Mouse (Mus musculus) MEL (cell line): ENCODE data around the gene Cdh23. TPM values are rescaled to one million over a fixed set of nuclear protein-coding genes. Genes with fewer than 3 reads are reported as not detected.

ENCODE experiments used
- DNase-seq: peaks from one replicate; pipeline ENCODE4 v3.0.0; 2011; ENCODE audit warnings: low read depth, low spot score
- H3K27ac ChIP-seq: 2 replicates; pipeline ENCODE4 v1.5.1; 2012; ENCODE audit warnings: low read depth, mild to moderate bottlenecking, control low read depth, low read length, moderate library complexity; ENCODE audit not compliant: control insufficient read depth
- H3K27me3 ChIP-seq, 2 experiments: fragments of 150-350 bp in 1 of 2; sonication (generic) in 1 of 2; 2 replicates each; pipeline ENCODE4 v1.6.1; 2012; ENCODE audit warnings: low read length in 2 of 2, mild to moderate bottlenecking in 2 of 2, improper control_type of control experiment in 1 of 2, moderate library complexity in 1 of 2; ENCODE audit not compliant: insufficient read depth in 2 of 2, control insufficient read depth in 1 of 2
- H3K36me3 ChIP-seq, 2 experiments: 2 replicates each; pipeline ENCODE4 v1.6.1; 2012 to 2014; ENCODE audit warnings: low read length in 2 of 2, improper control_type of control experiment in 1 of 2, inconsistent platforms in 1 of 2, mild to moderate bottlenecking in 1 of 2; ENCODE audit not compliant: insufficient read depth in 2 of 2, control insufficient read depth in 1 of 2
- H3K4me1 ChIP-seq, 2 experiments: fragments of 150-350 bp in 1 of 2; sonication (generic) in 1 of 2; 2 replicates each; pipeline ENCODE4 v1.6.1; 2012; ENCODE audit warnings: low read length in 2 of 2, improper control_type of control experiment in 1 of 2, mild to moderate bottlenecking in 1 of 2; ENCODE audit not compliant: insufficient read depth in 2 of 2, control insufficient read depth in 1 of 2
- H3K4me3 ChIP-seq, 2 experiments: fragments of 150-350 bp in 1 of 2; sonication (generic) in 1 of 2; 2 replicates each; pipeline ENCODE4 v1.5.1; 2012; ENCODE audit warnings: low read depth in 2 of 2, low read length in 2 of 2, mild to moderate bottlenecking in 2 of 2, moderate library complexity in 2 of 2, control low read depth in 1 of 2, improper control_type of control experiment in 1 of 2; ENCODE audit not compliant: control insufficient read depth in 1 of 2, insufficient read depth in 1 of 2
- H3K79me2 ChIP-seq: 2 replicates; pipeline ENCODE4 v1.6.1; 2012; ENCODE audit warnings: mild to moderate bottlenecking, low read length, moderate library complexity; ENCODE audit not compliant: control insufficient read depth, poor library complexity, insufficient read depth
- H3K9ac ChIP-seq: 2 replicates; pipeline ENCODE4 v1.6.1; 2012; ENCODE audit warnings: low read depth, mild to moderate bottlenecking, control low read depth, low read length, moderate library complexity; ENCODE audit not compliant: control insufficient read depth, poor library complexity, severe bottlenecking
- H3K9me3 ChIP-seq: fragments of 150-350 bp; sonication (generic); replicated peaks from 2 replicates; pipeline ENCODE4 v1.6.1; 2012; ENCODE audit warnings: mild to moderate bottlenecking, low read length, improper control_type of control experiment, moderate library complexity; ENCODE audit not compliant: insufficient read depth
- CHD2 ChIP-seq: IDR thresholded peaks from 2 replicates; pipeline ENCODE4 v1.6.1; 2011; ENCODE audit warnings: low read length, improper control_type of control experiment
- CTCF ChIP-seq, 3 experiments: IDR thresholded peaks in 2 of 3; conservative IDR thresholded peaks in 1 of 3; 2 replicates each; pipeline ENCODE4 v1.5.1; 2011 to 2012; ENCODE audit warnings: low read length in 3 of 3, low read depth in 2 of 3, mild to moderate bottlenecking in 2 of 3, improper control_type of control experiment in 1 of 3, inconsistent platforms in 1 of 3, mixed read lengths in 1 of 3, moderate library complexity in 1 of 3; ENCODE audit not compliant: control insufficient read depth in 1 of 3, insufficient read depth in 1 of 3, poor library complexity in 1 of 3, severe bottlenecking in 1 of 3
- E2F4 ChIP-seq: IDR thresholded peaks from 2 replicates; pipeline ENCODE4 v1.6.1; 2011; ENCODE audit warnings: low read depth, low read length, improper control_type of control experiment, borderline replicate concordance
- EP300 ChIP-seq, 2 experiments: IDR thresholded peaks; 2 replicates each; pipeline ENCODE4 v1.6.1; 2011; ENCODE audit warnings: improper control_type of control experiment in 2 of 2, low read length in 2 of 2, low read depth in 1 of 2, mild to moderate bottlenecking in 1 of 2
- ETS1 ChIP-seq: IDR thresholded peaks from 2 replicates; pipeline ENCODE4 v1.6.1; 2012; ENCODE audit warnings: low read depth, mild to moderate bottlenecking, inconsistent platforms, low read length, improper control_type of control experiment, moderate library complexity
- GATA1 ChIP-seq: IDR thresholded peaks from 2 replicates; pipeline ENCODE4 v1.6.1; 2011; ENCODE audit warnings: low read depth, low read length, improper control_type of control experiment
- HCFC1 ChIP-seq: IDR thresholded peaks from 2 replicates; pipeline ENCODE4 v1.6.1; 2012; ENCODE audit warnings: low read depth, mild to moderate bottlenecking, inconsistent platforms, low read length, improper control_type of control experiment, moderate library complexity
- JUND ChIP-seq: IDR thresholded peaks from 2 replicates; pipeline ENCODE4 v1.6.1; 2011; ENCODE audit warnings: low read depth, mild to moderate bottlenecking, improper control_type of control experiment, low read length
- MAFK ChIP-seq: IDR thresholded peaks from 2 replicates; pipeline ENCODE4 v1.6.1; 2011; ENCODE audit warnings: low read depth, mild to moderate bottlenecking, low read length, improper control_type of control experiment, borderline replicate concordance
- MAX ChIP-seq: IDR thresholded peaks from 2 replicates; pipeline ENCODE4 v1.6.1; 2011; ENCODE audit warnings: low read length, improper control_type of control experiment
- MYB ChIP-seq: IDR thresholded peaks from 2 replicates; pipeline ENCODE4 v1.6.1; 2011; ENCODE audit warnings: mild to moderate bottlenecking, low read depth, low read length, improper control_type of control experiment
- NELFE ChIP-seq: IDR thresholded peaks from 2 replicates; pipeline ENCODE4 v1.6.1; 2011; ENCODE audit warnings: low read depth, low read length, improper control_type of control experiment
- POLR2A ChIP-seq, 2 experiments: IDR thresholded peaks; 2 replicates each; pipeline ENCODE4 v1.6.1; 2011 to 2012; ENCODE audit warnings: low read length in 2 of 2, mild to moderate bottlenecking in 2 of 2, control low read depth in 1 of 2, improper control_type of control experiment in 1 of 2, low read depth in 1 of 2, moderate library complexity in 1 of 2; ENCODE audit not compliant: control insufficient read depth in 1 of 2, insufficient read depth in 1 of 2, poor library complexity in 1 of 2
- POLR2AphosphoS5 ChIP-seq: IDR thresholded peaks from 2 replicates; pipeline ENCODE4 v1.6.1; 2012; ENCODE audit warnings: low read depth, borderline replicate concordance, mild to moderate bottlenecking, inconsistent platforms, low read length, moderate library complexity, mixed read lengths
- RAD21 ChIP-seq: IDR thresholded peaks from 2 replicates; pipeline ENCODE4 v1.6.1; 2011; ENCODE audit warnings: mild to moderate bottlenecking, low read depth, low read length, improper control_type of control experiment
- RCOR1 ChIP-seq: IDR thresholded peaks from 2 replicates; pipeline ENCODE4 v1.6.1; 2012; ENCODE audit warnings: low read depth, mild to moderate bottlenecking, inconsistent platforms, low read length, improper control_type of control experiment
- SMC3 ChIP-seq: IDR thresholded peaks from 2 replicates; pipeline ENCODE4 v1.6.1; 2011; ENCODE audit warnings: low read depth, low read length, improper control_type of control experiment
- TAL1 ChIP-seq: IDR thresholded peaks from 2 replicates; pipeline ENCODE4 v1.6.1; 2012; ENCODE audit warnings: mild to moderate bottlenecking, inconsistent platforms, low read length, moderate library complexity, mixed read lengths
- TBP ChIP-seq: IDR thresholded peaks from 2 replicates; pipeline ENCODE4 v1.8.0; 2011; ENCODE audit warnings: low read depth, low read length, improper control_type of control experiment
- USF1 ChIP-seq: IDR thresholded peaks from 2 replicates; pipeline ENCODE4 v1.6.1; 2014; ENCODE audit warnings: low read depth, mild to moderate bottlenecking, inconsistent platforms, low read length, improper control_type of control experiment, moderate library complexity
- USF2 ChIP-seq, 2 experiments: IDR thresholded peaks; 2 replicates each; pipeline ENCODE4 v1.6.1; 2011 to 2012; ENCODE audit warnings: improper control_type of control experiment in 2 of 2, low read length in 2 of 2, borderline replicate concordance in 1 of 2, inconsistent platforms in 1 of 2, low read depth in 1 of 2, mild to moderate bottlenecking in 1 of 2; ENCODE audit not compliant: insufficient read depth in 1 of 2
- ZC3H11A ChIP-seq: IDR thresholded peaks from 2 replicates; pipeline ENCODE4 v1.6.1; 2012; ENCODE audit warnings: low read depth, mild to moderate bottlenecking, inconsistent platforms, low read length, improper control_type of control experiment
- ZKSCAN1 ChIP-seq: IDR thresholded peaks from 2 replicates; pipeline ENCODE4 v1.6.1; 2012; ENCODE audit warnings: low read depth, mild to moderate bottlenecking, inconsistent platforms, low read length, improper control_type of control experiment, moderate library complexity
- ZMIZ1 ChIP-seq: IDR thresholded peaks from 2 replicates; pipeline ENCODE4 v1.6.1; 2012; ENCODE audit warnings: low read depth, mild to moderate bottlenecking, inconsistent platforms, low read length, improper control_type of control experiment, moderate library complexity
- polyA plus RNA-seq, 2 experiments: library from polyadenylated mRNA; stranded (reverse) in 1 of 2; unstranded in 1 of 2; fragments of >175 nt in 1 of 2; fragments of >200 nt in 1 of 2; gene quantifications; 2 replicates each; pipeline versions ENCODE4 v1.2.1 to v1.2.4; 2012; ENCODE audit warnings: low replicate concordance in 2 of 2, low read depth in 1 of 2; ENCODE audit not compliant: insufficient read length in 2 of 2, insufficient read depth in 1 of 2, missing spikeins in 1 of 2
- total RNA-seq: library from RNA; depleted of rRNA; stranded (reverse); fragments of 300-350 nt; gene quantifications from 2 replicates; pipeline ENCODE4 v1.2.3, GENCODE M21; 2012

Cdh23 gene
- total and polyA plus RNA-seq, 3 experiments: 0.04 TPM; not detected in 2

- Histone ChIP-seq H3K9ac (no peak overlapping the region), H3K79me2 (no peaks in the 10 kb centered on the region), H3K27me3 (no peaks in the 10 kb centered on the region), H3K4me1 (peaks cover 0 to 3% of the 10 kb centered on the region in 2 experiments; a peak in 1 of 4 replicates), H3K27ac (no peak overlapping the region), H3K9me3 (no peaks in the 10 kb centered on the region), H3K36me3 (no peaks in the 10 kb centered on the region), H3K4me3 (no peak overlapping the region)
- TF ChIP-seq CTCF (IDR thresholded peaks at IDR 0.05 in 2 of 3, conservative IDR thresholded peaks at IDR 0.05 in 1 of 3; ENCODE audit: control insufficient read depth in 1 of 3, insufficient read depth in 1 of 3, low read depth in 2 of 3, low read length in 3 of 3, poor library complexity in 1 of 3, severe bottlenecking in 1 of 3) (no peak), ZC3H11A (no peak), POLR2AphosphoS5 (no peak), GATA1 (no peak), USF2 (IDR thresholded peaks at IDR 0.05; ENCODE audit: borderline replicate concordance in 1 of 2, insufficient read depth in 1 of 2, low read depth in 1 of 2, low read length in 2 of 2) (no peak), TAL1 (no peak), USF1 (no peak), ZMIZ1 (no peak), JUND (no peak), MAFK (no peak), MYB (no peak), HCFC1 (no peak), TBP (no peak), NELFE (no peak), ZKSCAN1 (no peak), E2F4 (no peak), ETS1 (no peak), SMC3 (no peak), RCOR1 (no peak), POLR2A (IDR thresholded peaks at IDR 0.05; ENCODE audit: control insufficient read depth in 1 of 2, insufficient read depth in 1 of 2, low read depth in 1 of 2, low read length in 2 of 2, poor library complexity in 1 of 2) (no peak)
- no peak for DNase-seq
Measured at GRCm38 (mm10) chr10:60395605-60396004, 300.7 kb downstream of the Cdh23 start.

GRCm38 (mm10) chr10:60394936-60395335 lies 301.4 kb downstream of the Cdh23 start:
- DNase-seq: no peak
- H3K4me3 ChIP-seq: no peak overlapping the region
- TF ChIP-seq EP300 (IDR thresholded peaks at IDR 0.05; ENCODE audit: low read depth in 1 of 2, low read length in 2 of 2) (no peak), E2F4 (no peak), CHD2 (no peak), MAX (no peak), ETS1 (no peak), HCFC1 (no peak), ZC3H11A (no peak), MAFK (no peak), SMC3 (no peak), CTCF (IDR thresholded peaks at IDR 0.05 in 2 of 3, conservative IDR thresholded peaks at IDR 0.05 in 1 of 3; ENCODE audit: control insufficient read depth in 1 of 3, insufficient read depth in 1 of 3, low read depth in 2 of 3, low read length in 3 of 3, poor library complexity in 1 of 3, severe bottlenecking in 1 of 3) (no peak), ZMIZ1 (no peak), RAD21 (no peak)
- H3K79me2 ChIP-seq: no peaks in the 10 kb centered on the region
- H3K36me3 ChIP-seq: no peaks in the 10 kb centered on the region
- peaks cover 0 to 3% of the 10 kb centered on the region in 2 experiments; a peak in 1 of 4 replicates for H3K4me1 ChIP-seq
- H3K27me3 ChIP-seq: no peaks in the 10 kb centered on the region
- no peaks in the 10 kb centered on the region for H3K9me3 ChIP-seq
- H3K9ac ChIP-seq: no peak overlapping the region
- no peak overlapping the region for H3K27ac ChIP-seq
